Mouse (Mus musculus) myocyte (in vitro differentiated cells): ENCODE measurements at regions not wholly inside any gene's neighbourhood (a gene's known extent, or its start where the extent isn't known, plus 50 kb on each side); places are given as distances from the start of the nearest gene placed in this dataset.

Experiments used
- CEBPB ChIP-seq: IDR thresholded peaks from 2 replicates; pipeline ENCODE4 v1.6.1; 2011; ENCODE audit warnings: mild to moderate bottlenecking, moderate library complexity; ENCODE audit not compliant: poor library complexity, insufficient read depth, severe bottlenecking
- E2F4 ChIP-seq: IDR thresholded peaks from one replicate; pipeline ENCODE4 v1.6.1; 2011; ENCODE audit warnings: mild to moderate bottlenecking, control low read depth, moderate library complexity; ENCODE audit not compliant: insufficient read depth
- MAX ChIP-seq: IDR thresholded peaks from one replicate; pipeline ENCODE4 v1.6.1; 2011; ENCODE audit warnings: low read depth, mild to moderate bottlenecking, control low read depth
- MYOD1 ChIP-seq, 3 experiments: IDR thresholded peaks; one replicate each; pipeline ENCODE4 v1.6.1; 2011; ENCODE audit warnings: control low read depth in 2 of 3, low read depth in 2 of 3, mild to moderate bottlenecking in 2 of 3, moderate library complexity in 1 of 3; ENCODE audit not compliant: insufficient read length in 2 of 3, control insufficient read depth in 1 of 3
- MYOG ChIP-seq, 3 experiments: IDR thresholded peaks; one replicate each; pipeline ENCODE4 v1.6.1; 2011; ENCODE audit warnings: control low read depth in 2 of 3, low read depth in 2 of 3, mild to moderate bottlenecking in 2 of 3; ENCODE audit not compliant: insufficient read length in 2 of 3, control insufficient read depth in 1 of 3, insufficient read depth in 1 of 3
- POLR2A ChIP-seq: IDR thresholded peaks from one replicate; pipeline ENCODE4 v1.6.1; 2011; ENCODE audit warnings: low read depth, mild to moderate bottlenecking, control low read depth, moderate library complexity; ENCODE audit not compliant: insufficient read length
- POLR2AphosphoS2 ChIP-seq: IDR thresholded peaks from one replicate; pipeline ENCODE4 v1.6.1; 2011; ENCODE audit warnings: low read depth, control low read depth; ENCODE audit not compliant: insufficient read length
- REST ChIP-seq: IDR thresholded peaks from one replicate; pipeline ENCODE4 v1.6.1; 2011; ENCODE audit warnings: mild to moderate bottlenecking, control low read depth, moderate library complexity; ENCODE audit not compliant: insufficient read depth, insufficient read length
- SRF ChIP-seq: IDR thresholded peaks from one replicate; pipeline ENCODE4 v1.6.1; 2011; ENCODE audit warnings: low read depth; ENCODE audit not compliant: control insufficient read depth, insufficient read length
- TCF12 ChIP-seq: IDR thresholded peaks from one replicate; pipeline ENCODE4 v1.6.1; 2011; ENCODE audit warnings: mild to moderate bottlenecking, control low read depth; ENCODE audit not compliant: poor library complexity, insufficient read depth, severe bottlenecking
- TCF3 ChIP-seq: IDR thresholded peaks from one replicate; pipeline ENCODE4 v1.6.1; 2011; ENCODE audit warnings: low read depth, control low read depth; ENCODE audit not compliant: insufficient read length
- USF1 ChIP-seq: IDR thresholded peaks from one replicate; pipeline ENCODE4 v1.6.1; 2011; ENCODE audit warnings: low read depth, mild to moderate bottlenecking, control low read depth, moderate library complexity

DNA sequence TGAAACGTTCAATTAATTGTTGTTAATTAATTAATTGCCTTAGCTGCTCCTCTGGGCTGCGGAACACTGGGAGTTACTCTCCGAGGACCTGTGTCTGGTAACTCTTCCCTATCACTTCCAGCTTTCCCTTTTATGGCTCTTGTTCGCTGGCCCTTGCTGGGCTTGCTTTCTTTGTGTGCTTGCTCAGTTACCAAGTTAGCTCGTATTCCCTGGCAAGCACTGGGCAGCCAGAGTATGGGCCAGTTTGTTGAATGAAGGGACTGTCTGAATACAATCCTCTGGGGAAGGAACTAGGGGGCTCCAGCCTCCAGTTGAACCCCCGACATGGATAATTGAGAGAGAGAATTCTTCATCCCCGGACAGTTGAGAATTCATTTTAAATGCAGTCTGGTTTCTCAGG lies 116.4 kb downstream of the Trim29 start:
- TF ChIP-seq E2F4 (no peak), POLR2AphosphoS2 (no peak), SRF (no peak), CEBPB (no peak), POLR2A (no peak), TCF3 (no peak), MYOD1 (IDR thresholded peaks at IDR 0.05; ENCODE audit: control insufficient read depth in 1 of 3, insufficient read length in 2 of 3, low read depth in 2 of 3) (no peak), REST (no peak), USF1 (no peak), MAX (no peak), MYOG (IDR thresholded peaks at IDR 0.05; ENCODE audit: control insufficient read depth in 1 of 3, insufficient read depth in 1 of 3, insufficient read length in 2 of 3, low read depth in 2 of 3) (no peak), TCF12 (no peak)
